Mouse (Mus musculus): Measurements from ENCODE around the gene Gm14401. TPM values are rescaled to one million over a fixed set of nuclear protein-coding genes. Genes with fewer than 3 reads are reported as not detected.
"Not testable (repeated sequence)": the region's sequence is repeated elsewhere in the genome, so short reads cannot be mapped to it uniquely, and the experiment has no call there.

The Gm14401 gene
- polyA plus RNA-seq (2016; fragmentation: Nextera tagmentation; extraction: Ambion mirVana): 0.13 TPM in 1 of 2 replicates, not detected in the other

DNA sequence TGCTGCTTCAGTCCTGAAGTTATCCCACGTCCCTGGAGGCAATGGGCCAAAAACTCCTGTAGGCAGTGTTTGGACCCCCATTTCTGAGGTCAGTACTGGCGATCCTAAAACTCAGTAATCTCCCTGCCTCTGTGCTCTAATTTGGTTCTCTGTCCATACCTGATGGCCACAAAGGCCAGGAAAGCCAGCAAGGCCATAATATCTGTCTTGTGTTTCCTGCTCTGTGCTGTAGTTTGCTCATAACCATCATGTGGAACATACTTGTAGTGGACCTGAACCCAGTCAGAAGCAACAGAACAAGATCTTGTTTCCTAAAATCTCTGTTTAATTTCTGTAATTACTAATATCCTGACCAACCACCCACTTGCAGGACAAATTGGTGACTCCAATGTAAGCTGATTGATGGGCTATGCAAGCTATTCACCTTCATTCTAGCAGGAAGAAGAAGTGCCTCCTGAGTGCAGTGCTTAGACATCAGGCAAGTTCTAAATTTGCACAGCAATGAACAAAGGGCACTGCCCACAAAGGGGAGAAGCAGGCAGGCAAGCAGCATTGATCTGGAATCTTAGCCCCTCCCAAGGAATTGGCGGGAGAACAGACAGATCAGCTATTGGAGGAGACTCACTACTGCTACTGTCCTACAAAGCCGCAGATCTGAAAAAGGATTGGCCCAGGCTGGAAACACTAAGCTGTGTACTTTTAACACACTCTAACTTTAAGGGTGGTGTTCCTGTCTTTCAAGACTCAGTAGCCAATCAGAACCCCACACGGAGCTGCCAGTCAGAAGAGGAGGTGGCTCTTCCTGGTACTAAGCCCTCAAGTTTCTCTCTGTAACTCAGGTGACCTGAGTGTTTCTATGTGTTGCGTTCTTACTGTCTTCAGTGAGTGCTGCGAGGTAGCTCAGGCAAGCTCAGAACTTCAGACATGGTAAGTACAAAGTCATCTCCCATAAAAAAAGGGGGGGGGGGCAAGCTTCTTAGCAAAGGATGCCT lies at the start of gene Gm14401:
Gene Gm14401, plus strand, starts transcription at position 889 of the 992 bp plus-strand sequence.
- H3K36me3 ChIP-seq; H3K9me3 ChIP-seq (replicated peaks); DNase-seq (ENCODE audit: low spot score); H3K4me1 ChIP-seq; H3K4me3 ChIP-seq; H3K27ac ChIP-seq; H3K27me3 ChIP-seq (ENCODE audit: low read depth, poor library complexity, severe bottlenecking): not testable (repeated sequence)
- 73% methylated on average over 7 of the region's 7 CpGs for WGBS

- not testable (repeated sequence) for H3K27me3 ChIP-seq (ENCODE audit: low read depth, poor library complexity, severe bottlenecking); DNase-seq (ENCODE audit: low spot score); H3K27ac ChIP-seq; H3K4me3 ChIP-seq; H3K4me1 ChIP-seq; H3K36me3 ChIP-seq; H3K9me3 ChIP-seq (replicated peaks)
- WGBS: 88% methylated on average over 1 of the region's 1 CpGs
Observed at GRCm38 (mm10) chr2:177072807-177073206, 1.3 kb upstream of the Gm14401 start.

DNA sequence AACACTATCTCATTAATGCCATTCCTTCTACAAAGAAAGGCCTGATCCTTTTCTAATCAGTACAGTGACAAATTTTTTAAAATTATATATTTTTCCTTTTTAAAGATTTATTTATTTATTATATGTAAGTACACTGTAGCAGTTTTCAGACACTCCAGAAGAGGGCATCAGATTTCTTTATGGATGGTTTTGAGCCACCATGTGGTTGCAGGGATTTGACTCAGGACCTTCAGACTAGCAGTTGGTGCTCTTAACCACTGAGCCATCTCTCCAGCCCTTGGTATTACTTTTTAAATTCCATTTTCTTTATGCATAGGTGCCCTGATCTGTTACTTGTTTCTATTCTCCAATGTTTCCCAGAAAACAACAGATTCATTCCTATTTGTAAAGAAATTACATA lies 895 bp downstream of the Gm14401 start:
- H3K27me3 ChIP-seq (ENCODE audit: low read depth, poor library complexity, severe bottlenecking); H3K36me3 ChIP-seq; H3K4me3 ChIP-seq; DNase-seq (ENCODE audit: low spot score); H3K9me3 ChIP-seq (replicated peaks); H3K4me1 ChIP-seq; H3K27ac ChIP-seq: not testable (repeated sequence)

GRCm38 (mm10) chr2:177079866-177080265 lies 5.7 kb downstream of the Gm14401 start:
- not testable (repeated sequence) for H3K36me3 ChIP-seq; H3K27ac ChIP-seq; H3K4me3 ChIP-seq; H3K9me3 ChIP-seq (replicated peaks); DNase-seq (ENCODE audit: low spot score); H3K4me1 ChIP-seq; H3K27me3 ChIP-seq (ENCODE audit: low read depth, poor library complexity, severe bottlenecking)
- WGBS: 86% methylated on average over 1 of the region's 1 CpGs

- H3K27me3 ChIP-seq (ENCODE audit: low read depth, poor library complexity, severe bottlenecking); H3K9me3 ChIP-seq (replicated peaks); H3K27ac ChIP-seq; H3K36me3 ChIP-seq; H3K4me3 ChIP-seq; H3K4me1 ChIP-seq; DNase-seq (ENCODE audit: low spot score): not testable (repeated sequence)
- WGBS: 87% methylated on average over 5 of the region's 5 CpGs
Observed at GRCm38 (mm10) chr2:177109086-177109485, 35.0 kb downstream of the Gm14401 start.

GRCm38 (mm10) chr2:177129097-177129496 lies 55.0 kb downstream of the Gm14401 start:
- H3K27me3 ChIP-seq (ENCODE audit: low read depth, poor library complexity, severe bottlenecking); H3K4me3 ChIP-seq; DNase-seq (ENCODE audit: low spot score); H3K27ac ChIP-seq; H3K36me3 ChIP-seq; H3K9me3 ChIP-seq (replicated peaks); H3K4me1 ChIP-seq: not testable (repeated sequence)
- 53% methylated on average over 1 of the region's 1 CpGs for WGBS

Other genes with a start within 250 kb of the Gm14401 start
- not detected in 2 replicates for gene Gm14408, start 243.2 kb upstream of the Gm14401 start, polyA plus RNA-seq (2016; fragmentation: Nextera tagmentation; extraction: Ambion mirVana)
- 10.7 and 12.6 TPM in 2 replicates for gene Gm14296, start 146.5 kb upstream of the Gm14401 start, polyA plus RNA-seq (2016; fragmentation: Nextera tagmentation; extraction: Ambion mirVana)
- gene Gm14419, start 73.4 kb upstream of the Gm14401 start, polyA plus RNA-seq (2016; fragmentation: Nextera tagmentation; extraction: Ambion mirVana): 8.2 and 11.7 TPM in 2 replicates
- 20.7 and 29.7 TPM in 2 replicates for gene Gm14410, start 132.1 kb downstream of the Gm14401 start, polyA plus RNA-seq (2016; fragmentation: Nextera tagmentation; extraction: Ambion mirVana)
- not detected in 2 replicates for gene Gm14409, start 192.7 kb downstream of the Gm14401 start, polyA plus RNA-seq (2016; fragmentation: Nextera tagmentation; extraction: Ambion mirVana)
- 0.19 and 0.41 TPM in 2 replicates for gene Gm14412, start 250.0 kb downstream of the Gm14401 start, polyA plus RNA-seq (2016; fragmentation: Nextera tagmentation; extraction: Ambion mirVana)